Mouse (Mus musculus) forebrain, embryonic 11.5 days (tissue): ENCODE results near the gene Exoc6b. TPM values are rescaled to one million over a fixed set of nuclear protein-coding genes. Genes with fewer than 3 reads are reported as not detected.

Experiments
- ATAC-seq: fragments of 200-750 bp; cut with Nextera tagmentation; replicated peaks from 2 replicates; pipeline ENCODE4 v1.8.0; 2017; ENCODE audit warnings: moderate TSS enrichment; ENCODE audit not compliant: low FRiP score
- DNase-seq: peaks from one replicate; pipeline ENCODE4 v3.0.0-alpha.2; 2017; ENCODE audit warnings: low spot score
- H3K27ac ChIP-seq: fragments of 300-500 bp; sonication (generic); 2 replicates; pipeline ENCODE4 v1.5.1; 2014; ENCODE audit warnings: low read depth, low read length
- H3K27me3 ChIP-seq: fragments of 300-500 bp; sonication (generic); 2 replicates; pipeline ENCODE4 v1.6.1; 2014; ENCODE audit warnings: mild to moderate bottlenecking, low read length, mixed read lengths; ENCODE audit not compliant: control insufficient read depth, insufficient read depth
- H3K36me3 ChIP-seq: fragments of 300-500 bp; sonication (generic); 2 replicates; pipeline ENCODE4 v1.6.1; 2014; ENCODE audit warnings: mild to moderate bottlenecking, low read length, moderate library complexity, mixed read lengths; ENCODE audit not compliant: control insufficient read depth, insufficient read depth
- H3K4me1 ChIP-seq: fragments of 300-500 bp; sonication (generic); replicated peaks from 2 replicates; pipeline ENCODE4 v1.6.1; 2014; ENCODE audit warnings: low read length, mixed read lengths; ENCODE audit not compliant: control insufficient read depth, insufficient read depth
- H3K4me2 ChIP-seq: fragments of 300-500 bp; sonication (generic); 2 replicates; pipeline ENCODE4 v1.6.1; 2014; ENCODE audit warnings: low read depth, mild to moderate bottlenecking, low read length, moderate library complexity, mixed read lengths; ENCODE audit not compliant: severe bottlenecking
- H3K4me3 ChIP-seq: fragments of 300-500 bp; sonication (generic); 2 replicates; pipeline ENCODE4 v1.5.1; 2014; ENCODE audit warnings: low read depth, low read length
- H3K9ac ChIP-seq: fragments of 300-500 bp; sonication (generic); 2 replicates; pipeline ENCODE4 v1.6.1; 2014; ENCODE audit warnings: low read length
- H3K9me3 ChIP-seq: fragments of 300-500 bp; sonication (generic); 2 replicates; pipeline ENCODE4 v1.6.1; 2016; ENCODE audit warnings: low read length, mixed read lengths; ENCODE audit not compliant: control insufficient read depth
- WGBS: fragments of 180-500 bp; shearing (Covaris S2); extraction: QIAGEN DNeasy Blood & Tissue Kit; methylation state at CpG from one replicate; pipeline ENCODE4 v1.1.7; 2014; 5-methylcytosine and 5-hydroxymethylcytosine counted together
- polyA plus RNA-seq: library from polyadenylated mRNA; unstranded; fragments of >200 nt; fragmentation: Nextera tagmentation; extraction: Ambion mirVana; gene quantifications from 2 replicates; pipeline ENCODE4 v1.2.1, GENCODE M21; 2014

Exoc6b gene
- polyA plus RNA-seq, 1 experiment from 2014 or later, result 34.8 TPM

- 89% methylated on average over 1 of the region's 1 CpGs for WGBS
- Histone ChIP-seq H3K4me2 (no peak overlapping the region), H3K4me3 (no peak overlapping the region), H3K27me3 (no peaks in the 10 kb centered on the region), H3K9me3 (no peaks in the 10 kb centered on the region), H3K4me1 (no peaks in the 10 kb centered on the region), H3K36me3 (no peaks in the 10 kb centered on the region), H3K9ac (no peak overlapping the region), H3K27ac (no peak overlapping the region)
- no peak for ATAC-seq
- no peak for DNase-seq
These were observed 408.3 kb downstream of the Exoc6b start for GRCm38 (mm10) chr6:84660982-84661381.

GRCm38 (mm10) chr6:84657091-84657490, 412.2 kb downstream of the Exoc6b start:
- Histone ChIP-seq H3K27ac (no peak overlapping the region), H3K36me3 (no peaks in the 10 kb centered on the region), H3K9me3 (no peaks in the 10 kb centered on the region), H3K4me3 (no peak overlapping the region), H3K27me3 (no peaks in the 10 kb centered on the region), H3K9ac (no peak overlapping the region), H3K4me2 (no peak overlapping the region), H3K4me1 (no peaks in the 10 kb centered on the region)
- DNase-seq (no peak), ATAC-seq (no peak)
- 36% methylated on average over 1 of the region's 1 CpGs for WGBS

- Histone ChIP-seq H3K27me3 (no peaks in the 10 kb centered on the region), H3K4me3 (no peak overlapping the region), H3K4me2 (no peak overlapping the region), H3K36me3 (no peaks in the 10 kb centered on the region), H3K9me3 (no peaks in the 10 kb centered on the region), H3K27ac (no peak overlapping the region), H3K9ac (no peak overlapping the region), H3K4me1 (no peaks in the 10 kb centered on the region)
- ATAC-seq (no peak), DNase-seq (no peak)
- WGBS, result 49% methylated on average over 2 of the region's 2 CpGs
These were observed 412.6 kb downstream of the Exoc6b start for GRCm38 (mm10) chr6:84656680-84657079.

GRCm38 (mm10) chr6:84651902-84652301, 417.4 kb downstream of the Exoc6b start:
- Histone ChIP-seq H3K4me3 (no peak overlapping the region), H3K9me3 (no peaks in the 10 kb centered on the region), H3K4me2 (no peak overlapping the region), H3K27me3 (no peaks in the 10 kb centered on the region), H3K27ac (no peak overlapping the region), H3K9ac (no peak overlapping the region), H3K4me1 (no peaks in the 10 kb centered on the region), H3K36me3 (no peaks in the 10 kb centered on the region)
- 88% methylated on average over 3 of the region's 3 CpGs for WGBS
- ATAC-seq (no peak), DNase-seq (no peak)

GRCm38 (mm10) chr6:84647197-84647596, 422.1 kb downstream of the Exoc6b start:
- WGBS, result 74% methylated on average over 4 of the region's 4 CpGs
- H3K9ac ChIP-seq, result no peak overlapping the region
- H3K9me3 ChIP-seq, result no peaks in the 10 kb centered on the region
- H3K4me2 ChIP-seq, result no peak overlapping the region
- DNase-seq (no peak), ATAC-seq (no peak)
- no peak overlapping the region for H3K27ac ChIP-seq
- H3K27me3 ChIP-seq, result no peaks in the 10 kb centered on the region
- H3K36me3 ChIP-seq, result no peaks in the 10 kb centered on the region
- H3K4me3 ChIP-seq, result no peak overlapping the region
- H3K4me1 ChIP-seq, result no peaks in the 10 kb centered on the region

GRCm38 (mm10) chr6:84646696-84647095, 422.6 kb downstream of the Exoc6b start:
- ATAC-seq (no peak), DNase-seq (no peak)
- Histone ChIP-seq H3K4me2 (no peak overlapping the region), H3K4me3 (no peak overlapping the region), H3K4me1 (no peaks in the 10 kb centered on the region), H3K27me3 (no peaks in the 10 kb centered on the region), H3K9ac (no peak overlapping the region), H3K9me3 (no peaks in the 10 kb centered on the region), H3K36me3 (no peaks in the 10 kb centered on the region), H3K27ac (no peak overlapping the region)
- 91% methylated on average over 2 of the region's 2 CpGs for WGBS

GRCm38 (mm10) chr6:84641062-84641431, 428.3 kb downstream of the Exoc6b start:
- Histone ChIP-seq H3K9me3 (no peaks in the 10 kb centered on the region), H3K27ac (no peak overlapping the region), H3K4me3 (no peak overlapping the region), H3K27me3 (no peaks in the 10 kb centered on the region), H3K4me1 (no peaks in the 10 kb centered on the region), H3K9ac (no peak overlapping the region), H3K36me3 (no peaks in the 10 kb centered on the region), H3K4me2 (no peak overlapping the region)
- DNase-seq (no peak), ATAC-seq (no peak)
- 87% methylated on average over 4 of the region's 4 CpGs for WGBS

GRCm38 (mm10) chr6:84640324-84641061, 428.8 kb downstream of the Exoc6b start:
- Histone ChIP-seq H3K4me1 (no peaks in the 10 kb centered on the region), H3K27ac (no peak overlapping the region), H3K9me3 (no peaks in the 10 kb centered on the region), H3K36me3 (no peaks in the 10 kb centered on the region), H3K27me3 (no peaks in the 10 kb centered on the region), H3K4me3 (no peak overlapping the region), H3K4me2 (no peak overlapping the region), H3K9ac (no peak overlapping the region)
- 77% methylated on average over 9 of the region's 9 CpGs for WGBS
- ATAC-seq (no peak), DNase-seq (no peak)

- no peak overlapping the region for H3K27ac ChIP-seq
- DNase-seq (no peak), ATAC-seq (no peak)
- no peaks in the 10 kb centered on the region for H3K27me3 ChIP-seq
- no peak overlapping the region for H3K4me3 ChIP-seq
- H3K4me2 ChIP-seq, result no peak overlapping the region
- H3K36me3 ChIP-seq, result no peaks in the 10 kb centered on the region
- no peaks in the 10 kb centered on the region for H3K4me1 ChIP-seq
- no peak overlapping the region for H3K9ac ChIP-seq
- H3K9me3 ChIP-seq, result no peaks in the 10 kb centered on the region
These were observed 431.1 kb downstream of the Exoc6b start for GRCm38 (mm10) chr6:84638206-84638605.
